7 mouse cellular contexts compared by ENCODE assay signal in the genomic region with DNA sequence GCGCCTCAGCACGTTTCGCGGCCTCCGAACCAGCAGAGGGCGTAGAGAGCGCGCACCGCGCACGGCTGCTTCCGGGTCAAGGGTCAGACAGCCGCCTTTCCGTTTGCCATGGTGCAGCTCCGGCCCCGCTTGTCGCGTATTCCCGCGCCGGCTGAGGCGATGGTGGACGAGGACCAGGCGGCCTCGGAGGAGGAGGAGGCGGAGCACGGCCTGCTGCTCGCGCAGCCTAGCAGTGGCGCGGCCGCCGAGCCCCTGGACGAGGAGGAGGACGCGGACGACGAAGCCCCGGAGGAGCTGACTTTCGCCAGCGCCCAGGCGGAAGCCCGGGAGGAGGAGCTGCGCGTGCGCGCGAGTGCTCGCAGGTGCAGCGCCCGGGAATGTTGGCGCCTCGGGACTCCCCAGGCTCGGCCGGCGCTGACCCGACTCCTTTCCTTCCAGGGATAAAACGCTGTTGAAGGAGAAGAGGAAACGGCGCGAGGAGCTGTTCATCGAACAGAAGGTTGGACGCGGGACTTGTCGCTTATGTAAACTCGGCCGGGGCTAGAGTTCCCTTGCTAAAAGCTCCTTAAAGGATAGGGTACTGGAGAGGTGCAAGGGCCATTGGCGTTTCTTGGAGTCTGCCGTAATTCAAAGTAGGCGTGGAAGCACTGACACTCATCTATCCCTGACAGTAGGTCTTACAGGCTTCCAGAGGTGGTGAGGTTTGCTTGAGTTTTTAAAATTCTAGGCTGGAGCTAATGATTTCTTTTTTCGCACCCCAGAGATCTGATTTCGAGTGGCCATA. TPM values are rescaled to one million over a fixed set of nuclear protein-coding genes. Genes with fewer than 3 reads are reported as not detected.
A peak's percentile ranks its signal among the peaks of the same experiment; 100 is the strongest.
DNase-seq lines count a peak whose midpoint lies in the region; ATAC-seq lines count a peak whose summit lies in the region.

A gene (plus strand): TSS at position 94 of the 784 bp plus-strand sequence.

- peak; percentile 92 for ATAC-seq in granulocyte monocyte progenitor cell, adult 5-6 weeks (replicated peaks; ENCODE audit: poor library complexity, severe bottlenecking)
- peak; percentile 94 for ATAC-seq in midbrain, embryonic 13.5 days

- DNase-seq in adrenal gland, postnatal 10 days: peak; percentile 97
- DNase-seq in embryonic facial prominence, embryonic 10.5 days (ENCODE audit: low spot score): peak; percentile 96
- peak; percentile 92 for DNase-seq in kidney, adult 11 months
- DNase-seq in limb, embryonic 10.5 days (ENCODE audit: low spot score): peak; percentile 99
- peak; percentile 95 for DNase-seq in spleen, adult 12 weeks (ENCODE audit: low spot score)

- H3K9ac ChIP-seq in midbrain, embryonic 13.5 days (replicated peaks): peak within 1 kb of the TSS; percentile 94

- peaks cover 74% of the 10 kb centered on the region for H3K36me3 ChIP-seq in embryonic facial prominence, embryonic 10.5 days (replicated peaks)
- peaks cover 74% of the 10 kb centered on the region for H3K36me3 ChIP-seq in limb, embryonic 10.5 days
- H3K36me3 ChIP-seq in midbrain, embryonic 13.5 days: peaks cover 41% of the 10 kb centered on the region

- WGBS in embryonic facial prominence, embryonic 10.5 days: 1% methylated on average over 72 of the region's 72 CpGs
- 2% methylated on average over 72 of the region's 72 CpGs for WGBS in limb, embryonic 10.5 days
- 1% methylated on average over 69 of the region's 72 CpGs for WGBS in midbrain, embryonic 13.5 days

- H3K4me3 ChIP-seq in embryonic facial prominence, embryonic 10.5 days: peak within 1 kb of the TSS; percentile 88
- H3K4me3 ChIP-seq in limb, embryonic 10.5 days: peak within 1 kb of the TSS; percentile 82
- H3K4me3 ChIP-seq in midbrain, embryonic 13.5 days (replicated peaks): peak within 1 kb of the TSS; percentile 83

- H3K4me2 ChIP-seq in midbrain, embryonic 13.5 days (replicated peaks): peak within 1 kb of the TSS; percentile 71

- H3K9me3 ChIP-seq in embryonic facial prominence, embryonic 10.5 days: peaks cover 8% of the 10 kb centered on the region; the same call in 1 of the 2 replicates
- no peaks in the 10 kb centered on the region for H3K9me3 ChIP-seq in limb, embryonic 10.5 days (replicated peaks)
- no peaks in the 10 kb centered on the region for H3K9me3 ChIP-seq in midbrain, embryonic 13.5 days

- H3K4me1 ChIP-seq in embryonic facial prominence, embryonic 10.5 days: peaks cover 10% of the 10 kb centered on the region
- peaks cover 6% of the 10 kb centered on the region for H3K4me1 ChIP-seq in limb, embryonic 10.5 days
- peaks cover 16% of the 10 kb centered on the region for H3K4me1 ChIP-seq in midbrain, embryonic 13.5 days (replicated peaks)

- H3K27me3 ChIP-seq in embryonic facial prominence, embryonic 10.5 days (replicated peaks; ENCODE audit: low read depth, poor library complexity, severe bottlenecking): no peaks in the 10 kb centered on the region
- no peaks in the 10 kb centered on the region for H3K27me3 ChIP-seq in limb, embryonic 10.5 days (ENCODE audit: low read depth, poor library complexity, severe bottlenecking)
- no peaks in the 10 kb centered on the region for H3K27me3 ChIP-seq in midbrain, embryonic 13.5 days

- peak within 1 kb of the TSS; percentile 99 for H3K27ac ChIP-seq in embryonic facial prominence, embryonic 10.5 days (replicated peaks)
- peak within 1 kb of the TSS; percentile 97 for H3K27ac ChIP-seq in limb, embryonic 10.5 days
- H3K27ac ChIP-seq in midbrain, embryonic 13.5 days: peak within 1 kb of the TSS; percentile 97

RNA-seq across cellular contexts. Expression of the gene that starts here (rescaled TPM):
- total RNA-seq in adrenal gland, postnatal 10 days (2021): 100 to 1,000 TPM; 109 to 122 TPM
- polyA plus RNA-seq in embryonic facial prominence, embryonic 10.5 days (2016; fragmentation: Nextera tagmentation; extraction: Ambion mirVana): 126 and 129 TPM in 2 replicates
- 155 and 192 TPM in 2 replicates for total RNA-seq in granulocyte monocyte progenitor cell, adult 5-6 weeks (2014; fragmentation: Nextera tagmentation)
- 226 and 290 TPM in 2 replicates for total RNA-seq in granulocyte monocyte progenitor cell, adult 5-6 weeks (2017)
- 115 and 130 TPM in 2 replicates for polyA plus RNA-seq in limb, embryonic 10.5 days (2016; fragmentation: Nextera tagmentation; extraction: Ambion mirVana)
- polyA plus RNA-seq in midbrain, embryonic 13.5 days (2015; fragmentation: Nextera tagmentation; extraction: Ambion mirVana): 180 and 182 TPM in 2 replicates

Comparison
In these comparisons a context has a peak if more than half of its experiments do, and no peak if none do; other contexts are left out.
1. Peak in every context shown above with its lines: DNase-seq, ATAC-seq, H3K4me3 ChIP-seq and H3K27ac ChIP-seq.